Mouse (Mus musculus) lung, postnatal 0 days (tissue): ENCODE data around the gene Ppp2r2c.

ENCODE experiments used
- CTCF ChIP-seq: IDR thresholded peaks from 2 replicates; pipeline ENCODE4 v1.5.1; 2016; ENCODE audit warnings: antibody characterized with exemption, mild to moderate bottlenecking
- EP300 ChIP-seq: IDR thresholded peaks from 2 replicates; pipeline ENCODE4 v1.6.1; 2016; ENCODE audit warnings: antibody characterized with exemption, mild to moderate bottlenecking, control low read depth

- TF ChIP-seq CTCF (no peak), EP300 (no peak)
Measured at GRCm38 (mm10) chr5:36904703-36905102, 36.4 kb downstream of the Ppp2r2c start.
